Mouse (Mus musculus) forebrain, embryonic 10.5 days (tissue): ENCODE results near the gene Nudt4. TPM values are rescaled to one million over a fixed set of nuclear protein-coding genes. Genes with fewer than 3 reads are reported as not detected.

ENCODE experiments used
- DNase-seq: peaks from one replicate; pipeline ENCODE4 v3.0.0-alpha.2; 2017; ENCODE audit warnings: low spot score; ENCODE audit errors: extremely low spot score
- H3K27ac ChIP-seq: fragments of 300-500 bp; sonication (generic); 2 replicates; pipeline ENCODE4 v1.5.1; 2016; ENCODE audit warnings: mild to moderate bottlenecking
- H3K27me3 ChIP-seq: fragments of 300-500 bp; sonication (generic); 2 replicates; pipeline ENCODE4 v1.6.1; 2016; ENCODE audit warnings: mild to moderate bottlenecking; ENCODE audit not compliant: poor library complexity, severe bottlenecking
- H3K36me3 ChIP-seq: fragments of 300-500 bp; sonication (generic); replicated peaks from 2 replicates; pipeline ENCODE4 v1.6.1; 2016; ENCODE audit warnings: mild to moderate bottlenecking, moderate library complexity
- H3K4me1 ChIP-seq: fragments of 300-500 bp; sonication (generic); 2 replicates; pipeline ENCODE4 v1.6.1; 2016
- H3K4me3 ChIP-seq: fragments of 300-500 bp; sonication (generic); 2 replicates; pipeline ENCODE4 v1.5.1; 2016; ENCODE audit warnings: mild to moderate bottlenecking, moderate library complexity
- H3K9me3 ChIP-seq: fragments of 300-500 bp; sonication (generic); 2 replicates; pipeline ENCODE4 v1.6.1; 2016; ENCODE audit warnings: mild to moderate bottlenecking, moderate library complexity
- WGBS: fragments of 180-500 bp; shearing (Covaris S2); methylation state at CpG from one replicate; pipeline ENCODE4 v1.1.7; 2016; 5-methylcytosine and 5-hydroxymethylcytosine counted together
- polyA plus RNA-seq: library from polyadenylated mRNA; unstranded; fragments of >200 nt; fragmentation: Nextera tagmentation; extraction: Ambion mirVana; gene quantifications from 2 replicates; pipeline ENCODE4 v1.2.1, GENCODE M21; 2016

The Nudt4 gene
- polyA plus RNA-seq, 1 experiment from 2014 or later: 82.3 TPM

DNA sequence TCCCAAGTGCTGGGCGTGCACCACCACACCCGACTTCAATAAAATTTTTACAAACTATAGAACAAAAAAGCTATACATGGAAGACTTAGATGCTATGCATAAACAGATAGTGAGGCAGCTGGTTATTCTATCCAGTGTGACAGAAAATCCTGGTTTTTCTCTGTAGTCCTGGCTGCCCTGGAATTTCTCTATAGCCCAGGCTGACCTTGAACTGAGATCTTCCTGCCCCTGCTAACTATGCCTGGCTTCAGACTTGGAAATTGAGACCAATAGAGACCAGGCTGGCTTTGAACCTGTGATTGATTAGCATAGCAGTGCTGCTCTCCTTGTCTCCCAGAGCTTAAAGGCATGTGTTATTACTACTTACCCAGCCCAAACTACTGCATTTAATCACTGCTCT lies 17.8 kb downstream of the Nudt4 start:
- Histone ChIP-seq H3K36me3 (peaks cover 81% of the 10 kb centered on the region), H3K27me3 (no peaks in the 10 kb centered on the region), H3K9me3 (no peaks in the 10 kb centered on the region), H3K4me3 (no peak overlapping the region), H3K27ac (no peak overlapping the region), H3K4me1 (no peaks in the 10 kb centered on the region)
- WGBS: 95% methylated on average over 2 of the region's 2 CpGs
- no peak for DNase-seq

DNA sequence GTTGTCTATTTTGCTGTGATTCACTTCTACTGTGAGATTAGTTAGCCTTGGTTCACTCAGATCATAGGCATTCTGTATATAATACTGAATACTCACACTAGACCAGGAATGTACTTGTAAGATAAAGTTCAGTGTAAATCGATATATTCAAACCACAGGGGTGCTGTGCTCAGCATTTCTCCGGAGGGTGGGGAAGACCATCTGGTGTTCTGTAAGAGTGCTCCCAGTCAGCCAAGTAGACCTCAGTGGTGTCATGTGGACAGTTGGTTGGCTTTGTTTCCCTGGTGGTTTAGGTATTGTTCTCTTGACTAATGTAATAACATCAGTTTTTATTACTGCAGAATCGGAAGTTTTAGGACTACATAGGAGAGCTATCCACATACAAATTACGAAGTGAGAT lies 18.9 kb downstream of the Nudt4 start:
- Histone ChIP-seq H3K4me1 (no peaks in the 10 kb centered on the region), H3K27me3 (no peaks in the 10 kb centered on the region), H3K9me3 (no peaks in the 10 kb centered on the region), H3K4me3 (no peak overlapping the region), H3K36me3 (peaks cover 70% of the 10 kb centered on the region), H3K27ac (no peak overlapping the region)
- DNase-seq: no peak
- 91% methylated on average over 4 of the region's 4 CpGs for WGBS

DNA sequence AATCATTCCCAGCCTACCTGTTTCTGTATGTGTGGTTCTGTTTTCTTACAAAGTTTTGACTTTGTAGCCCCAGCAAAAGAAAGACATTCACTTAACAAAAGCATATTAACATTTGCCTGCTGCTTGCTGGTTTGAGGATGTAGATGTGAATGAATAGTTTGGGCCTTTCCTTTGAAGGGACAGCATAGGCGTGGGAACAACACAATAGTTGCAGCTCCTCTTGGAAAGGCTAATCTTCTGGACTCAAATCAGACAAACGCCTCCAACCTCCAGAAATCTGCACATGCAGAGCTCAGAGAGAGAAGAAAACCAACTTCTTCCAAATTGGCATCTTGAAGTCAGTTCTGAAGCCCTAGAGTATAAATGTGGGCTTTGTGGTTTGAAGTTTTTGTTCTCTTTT lies 19.3 kb downstream of the Nudt4 start:
- no peak overlapping the region for H3K4me3 ChIP-seq
- H3K36me3 ChIP-seq: peaks cover 66% of the 10 kb centered on the region
- H3K9me3 ChIP-seq: no peaks in the 10 kb centered on the region
- WGBS: 83% methylated on average over 2 of the region's 2 CpGs
- no peaks in the 10 kb centered on the region for H3K4me1 ChIP-seq
- no peak for DNase-seq
- no peaks in the 10 kb centered on the region for H3K27me3 ChIP-seq
- H3K27ac ChIP-seq: no peak overlapping the region

DNA sequence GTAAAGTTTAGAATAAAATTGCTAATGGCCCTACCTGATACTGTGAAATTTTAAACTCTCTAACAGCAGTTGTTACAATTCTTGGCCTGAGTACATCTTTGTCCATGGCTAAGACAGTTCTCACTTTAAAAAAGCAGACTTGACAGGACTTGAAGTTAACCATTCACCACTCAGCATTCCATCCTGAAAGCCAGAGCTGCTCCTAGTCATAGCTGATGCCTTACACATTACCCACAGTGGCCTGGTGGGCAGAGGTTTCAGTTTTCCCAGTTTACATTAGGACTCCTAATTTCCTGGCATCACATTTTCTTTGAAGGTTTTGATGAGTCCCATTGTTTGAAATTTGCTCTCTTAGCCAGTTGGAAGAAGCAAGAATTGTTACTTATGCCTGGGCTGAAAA lies 19.9 kb downstream of the Nudt4 start:
- Histone ChIP-seq H3K36me3 (peaks cover 60% of the 10 kb centered on the region), H3K4me1 (no peaks in the 10 kb centered on the region), H3K9me3 (no peaks in the 10 kb centered on the region), H3K4me3 (no peak overlapping the region), H3K27ac (no peak overlapping the region), H3K27me3 (no peaks in the 10 kb centered on the region)
- no peak for DNase-seq

DNA sequence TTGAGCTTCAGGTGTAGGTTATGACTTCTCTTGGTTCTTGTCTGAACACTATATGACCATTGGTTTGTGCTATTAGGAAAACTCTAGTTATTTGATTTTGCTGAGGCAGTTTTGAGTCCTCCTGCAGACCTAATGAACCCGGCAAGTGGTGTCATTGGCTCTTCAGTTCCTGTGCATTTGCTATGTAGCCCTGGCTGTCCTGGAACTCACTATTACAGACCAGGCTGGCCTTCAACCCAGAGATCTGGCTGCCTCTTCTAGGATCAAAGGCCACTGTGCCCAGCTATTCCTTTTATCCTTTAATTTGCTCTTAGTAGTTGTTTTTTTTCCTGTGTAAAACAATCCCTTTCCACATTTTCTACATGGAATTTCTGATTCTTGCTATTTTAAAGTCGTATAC lies 20.6 kb downstream of the Nudt4 start:
- DNase-seq: no peak
- H3K27ac ChIP-seq: no peak overlapping the region
- peaks cover 54% of the 10 kb centered on the region for H3K36me3 ChIP-seq
- no peak overlapping the region for H3K4me3 ChIP-seq
- no peaks in the 10 kb centered on the region for H3K9me3 ChIP-seq
- no peaks in the 10 kb centered on the region for H3K27me3 ChIP-seq
- no peaks in the 10 kb centered on the region for H3K4me1 ChIP-seq
- 87% methylated on average over 2 of the region's 2 CpGs for WGBS

DNA sequence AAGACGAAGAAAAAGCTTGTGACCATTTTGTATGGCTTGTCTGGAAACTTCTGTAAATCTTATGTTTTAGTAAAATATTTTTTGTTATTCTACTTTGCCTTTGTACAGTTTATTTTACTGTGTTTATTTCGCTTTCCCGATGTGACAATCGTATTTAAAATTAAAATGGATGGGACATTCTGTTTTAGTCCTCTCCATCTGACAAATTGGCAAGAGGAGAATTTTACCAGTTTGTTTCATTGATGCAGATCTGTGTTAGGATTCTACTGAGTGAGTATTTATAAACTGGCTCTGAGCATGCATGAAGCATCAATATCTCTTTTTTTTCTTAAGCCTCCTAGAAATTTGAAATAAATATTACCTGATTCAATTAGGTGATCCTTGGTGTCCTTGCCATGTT lies 21.0 kb downstream of the Nudt4 start:
- no peak for DNase-seq
- Histone ChIP-seq H3K9me3 (no peaks in the 10 kb centered on the region), H3K36me3 (peaks cover 49% of the 10 kb centered on the region), H3K27ac (no peak overlapping the region), H3K27me3 (no peaks in the 10 kb centered on the region), H3K4me1 (no peaks in the 10 kb centered on the region), H3K4me3 (no peak overlapping the region)
- 96% methylated on average over 4 of the region's 4 CpGs for WGBS

DNA sequence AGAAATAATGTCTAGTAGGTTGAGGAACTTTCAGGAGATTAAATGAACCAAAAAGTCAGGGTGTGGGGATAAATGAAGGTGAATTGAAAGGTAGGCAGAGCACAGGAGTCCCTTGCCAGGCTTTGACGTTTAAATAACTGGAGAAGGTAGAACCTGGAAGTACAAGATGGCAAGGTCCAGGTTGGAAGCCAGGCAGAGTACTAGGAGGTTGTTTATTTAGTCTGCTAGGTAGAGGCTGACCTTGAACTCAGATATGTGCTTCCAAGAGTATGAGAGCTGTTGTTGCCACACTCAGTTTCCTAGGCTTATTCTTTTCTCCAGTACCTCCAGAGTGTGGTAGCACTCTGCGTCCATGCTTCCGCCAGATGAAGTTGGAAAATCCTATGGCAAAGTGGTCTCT lies 24.1 kb downstream of the Nudt4 start:
- DNase-seq: no peak
- H3K4me3 ChIP-seq: no peak overlapping the region
- WGBS: 94% methylated on average over 3 of the region's 3 CpGs

DNA sequence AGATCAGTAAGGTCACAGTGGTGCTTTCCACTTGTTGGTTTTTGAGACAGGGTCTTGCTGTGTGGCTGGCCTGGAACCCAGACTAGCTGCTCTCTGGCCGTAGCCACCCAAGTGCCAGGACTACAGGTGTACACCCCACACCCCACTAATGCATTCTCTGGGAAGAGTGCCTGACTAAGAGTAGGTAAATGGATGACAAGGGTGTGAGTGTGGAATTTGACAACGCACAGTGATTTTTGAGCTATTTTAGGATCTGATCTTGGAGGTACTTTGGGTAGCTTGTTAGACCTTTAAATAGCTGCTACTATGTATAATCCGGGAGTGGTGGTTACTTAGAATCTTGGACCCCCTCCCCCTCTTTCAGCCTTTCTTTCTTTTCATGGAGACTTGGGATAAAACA lies 24.7 kb downstream of the Nudt4 start:
- no peaks in the 10 kb centered on the region for H3K9me3 ChIP-seq
- H3K4me1 ChIP-seq: no peaks in the 10 kb centered on the region
- H3K4me3 ChIP-seq: no peak overlapping the region
- DNase-seq: no peak
- H3K27ac ChIP-seq: no peak overlapping the region
- 88% methylated on average over 3 of the region's 3 CpGs for WGBS
- peaks cover 13% of the 10 kb centered on the region for H3K36me3 ChIP-seq
- H3K27me3 ChIP-seq: no peaks in the 10 kb centered on the region

More for the DNA sequence above, 24.1 kb downstream of the Nudt4 start:
- Histone ChIP-seq H3K4me1 (no peaks in the 10 kb centered on the region), H3K36me3 (peaks cover 19% of the 10 kb centered on the region), H3K27ac (no peak overlapping the region), H3K9me3 (no peaks in the 10 kb centered on the region), H3K27me3 (no peaks in the 10 kb centered on the region)

DNA sequence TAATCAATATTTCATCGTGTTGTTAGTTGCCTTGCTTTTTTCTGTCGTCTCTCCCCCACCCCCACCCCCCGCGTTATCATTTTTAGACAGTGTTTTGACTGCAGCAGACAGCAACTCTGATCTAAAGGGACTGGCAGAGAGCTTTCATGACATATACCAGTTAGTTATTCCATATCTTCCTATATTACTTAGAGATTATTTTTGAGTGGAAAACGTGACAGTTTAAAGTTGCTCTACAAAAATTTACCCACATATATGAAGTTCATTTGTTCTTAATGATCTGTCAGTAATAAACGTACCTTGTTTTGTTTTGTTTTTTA lies 27.8 kb downstream of the Nudt4 start:
- Histone ChIP-seq H3K27me3 (no peaks in the 10 kb centered on the region), H3K4me3 (no peak overlapping the region), H3K36me3 (peaks cover 6% of the 10 kb centered on the region; the same call in 1 of the 2 replicates), H3K9me3 (no peaks in the 10 kb centered on the region), H3K27ac (no peak overlapping the region), H3K4me1 (peaks cover 7% of the 10 kb centered on the region)
- 92% methylated on average over 6 of the region's 6 CpGs for WGBS
- DNase-seq: no peak

DNA sequence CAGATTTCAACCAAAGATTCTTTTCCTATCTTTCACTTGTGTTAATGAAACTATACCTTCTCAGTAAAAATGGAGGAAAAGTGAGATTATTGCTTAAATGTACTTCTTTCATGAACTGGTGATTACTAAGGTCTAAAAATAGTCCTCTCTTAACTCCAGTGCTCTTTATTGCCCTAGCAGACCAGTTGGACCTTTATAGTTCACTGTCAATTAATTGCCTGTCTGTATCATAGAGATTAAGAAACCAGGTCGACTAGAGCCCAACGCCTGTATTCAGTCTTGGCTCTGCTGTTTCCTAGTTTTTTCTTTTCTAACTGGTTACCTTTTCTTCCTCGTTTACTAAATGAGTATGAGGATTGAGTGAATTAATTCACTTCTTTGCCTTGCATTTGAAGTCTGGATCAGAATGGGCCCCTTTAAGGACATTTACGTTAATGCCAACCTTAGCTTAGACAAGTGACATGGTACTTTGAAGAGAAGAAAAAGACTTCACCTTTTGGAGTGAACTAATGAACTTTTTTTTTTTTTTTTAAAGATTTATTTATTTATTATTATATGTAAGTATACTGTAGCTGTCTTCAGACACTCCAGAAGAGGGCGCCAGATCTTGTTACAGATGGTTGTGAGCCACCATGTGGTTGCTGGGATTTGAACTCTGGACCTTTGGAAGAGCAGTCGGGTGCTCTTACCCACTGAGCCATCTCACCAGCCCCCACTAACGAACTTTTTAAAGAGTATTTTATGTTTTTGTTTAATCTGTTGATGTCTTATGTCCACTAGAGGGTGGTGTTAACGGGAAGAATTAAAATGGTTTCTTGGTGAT lies 28.3 kb downstream of the Nudt4 start:
- Histone ChIP-seq H3K4me1 (peaks cover 13% of the 10 kb centered on the region), H3K36me3 (peaks cover 6% of the 10 kb centered on the region; the same call in 1 of the 2 replicates), H3K9me3 (no peaks in the 10 kb centered on the region), H3K4me3 (no peak overlapping the region), H3K27me3 (no peaks in the 10 kb centered on the region), H3K27ac (no peak overlapping the region)
- DNase-seq: no peak
- 91% methylated on average over 8 of the region's 8 CpGs for WGBS

DNA sequence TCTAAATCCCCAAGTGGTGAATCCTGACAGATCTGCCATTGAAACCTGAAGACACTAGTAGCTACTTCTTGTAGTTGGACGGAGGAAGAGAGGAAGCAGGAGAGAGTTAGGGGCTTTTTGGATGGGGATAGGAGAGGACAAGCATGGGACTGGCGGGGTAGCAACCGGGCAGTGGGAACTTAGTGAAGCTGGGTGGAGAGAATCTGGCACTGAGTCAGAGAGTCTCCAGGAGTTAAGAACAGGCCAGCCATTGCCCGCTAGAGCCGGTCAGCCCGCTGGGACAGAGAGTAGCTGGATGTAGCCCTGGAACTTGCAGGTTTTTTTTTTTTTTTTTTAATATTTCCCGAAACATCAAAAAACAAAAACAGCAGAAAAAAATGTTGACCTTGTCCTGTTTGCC lies 30.6 kb downstream of the Nudt4 start:
- Histone ChIP-seq H3K4me3 (no peak overlapping the region), H3K27me3 (no peaks in the 10 kb centered on the region), H3K36me3 (peaks cover 6% of the 10 kb centered on the region; the same call in 1 of the 2 replicates), H3K27ac (no peak overlapping the region), H3K4me1 (peaks cover 20% of the 10 kb centered on the region), H3K9me3 (no peaks in the 10 kb centered on the region)
- no peak for DNase-seq
- WGBS: 93% methylated on average over 7 of the region's 7 CpGs

DNA sequence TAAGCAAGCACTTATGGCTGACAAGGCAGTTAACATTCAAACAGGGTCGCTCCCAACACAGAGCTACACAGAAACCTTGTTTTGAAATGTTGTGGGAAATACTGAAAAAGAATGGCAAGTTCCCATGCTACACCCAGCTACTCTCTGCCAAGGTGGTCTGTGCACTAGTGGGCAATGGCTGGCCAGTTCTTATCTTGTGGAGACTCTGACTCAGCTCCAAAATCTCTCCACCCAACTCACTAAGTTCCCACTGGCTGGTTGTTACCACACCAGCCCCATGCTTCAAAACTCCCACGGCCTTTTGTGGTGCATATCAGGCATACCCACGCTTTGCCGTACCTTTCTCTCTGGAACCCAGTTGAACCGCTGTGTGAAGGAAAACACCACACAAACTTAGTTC lies 31.0 kb downstream of the Nudt4 start:
- H3K4me1 ChIP-seq: peaks cover 20% of the 10 kb centered on the region
- 94% methylated on average over 5 of the region's 5 CpGs for WGBS
- H3K27ac ChIP-seq: no peak overlapping the region
- H3K27me3 ChIP-seq: no peaks in the 10 kb centered on the region
- H3K36me3 ChIP-seq: peaks cover 6% of the 10 kb centered on the region; the same call in 1 of the 2 replicates
- no peak for DNase-seq
- H3K4me3 ChIP-seq: no peak overlapping the region
- H3K9me3 ChIP-seq: no peaks in the 10 kb centered on the region

DNA sequence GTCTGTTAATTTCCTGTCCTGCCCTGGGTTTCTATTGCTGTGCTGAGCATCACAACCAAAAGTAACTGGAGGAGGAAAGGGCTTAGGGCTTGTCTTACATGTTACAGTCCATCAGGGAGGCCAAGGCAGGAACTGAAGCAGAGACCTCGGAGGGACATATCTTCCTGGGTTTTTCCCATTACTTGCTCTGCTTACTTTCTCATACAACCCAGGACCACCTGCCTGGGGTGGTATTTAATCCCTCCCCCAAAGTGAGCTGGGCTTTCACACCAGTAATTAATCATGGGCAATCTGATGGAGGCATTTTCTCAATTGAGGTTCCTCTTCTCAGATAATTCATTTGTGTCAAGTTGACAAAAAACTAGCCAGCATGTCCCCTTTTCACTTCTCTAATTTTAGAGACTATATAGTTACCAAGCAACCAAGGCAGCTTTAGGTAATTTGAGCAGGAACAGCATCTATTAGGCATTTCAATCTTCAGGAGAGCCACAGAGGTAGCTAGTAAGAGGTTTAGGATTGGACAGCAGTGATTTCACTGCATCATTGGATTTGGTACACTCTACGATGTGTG lies 33.3 kb downstream of the Nudt4 start:
- 77% methylated on average over 2 of the region's 2 CpGs for WGBS
- H3K27me3 ChIP-seq: no peaks in the 10 kb centered on the region
- no peak for DNase-seq

More for the DNA sequence above, 33.3 kb downstream of the Nudt4 start:
- Histone ChIP-seq H3K36me3 (peaks cover 6% of the 10 kb centered on the region; the same call in 1 of the 2 replicates), H3K27ac (no peak overlapping the region), H3K4me3 (no peak overlapping the region), H3K4me1 (peaks cover 24% of the 10 kb centered on the region), H3K9me3 (no peaks in the 10 kb centered on the region)
